Comparison of ENCODE assay signal across 15 mouse cellular contexts in genomic region chr3:30394911-30395310, GRCm38 (mm10).
"Had no signal": no experiment of that assay in that cellular context is flagged by ENCODE, and none has a peak within 500 bp of the region (broad histone marks: within the 10 kb centered on the region; RNA-seq: fewer than 3 reads in every experiment).

No protein-coding gene starts in this region.

- ATAC-seq: inflammation-experienced regulatory T-cells, adult 6 months; intestine, embryonic 15.5 days; intestine, postnatal 0 days had no signal

- DNase-seq: gastrocnemius, adult 2 months; gastrocnemius, postnatal 10 days; gastrocnemius, postnatal 25 days; heart, adult 2 months; heart, postnatal 4 days; kidney, adult 18-20 months; kidney, adult 8-10 months; kidney, postnatal 10 days; kidney, postnatal 25 days; kidney, postnatal 4 days; liver; liver, embryonic 13.5 days had no signal
